Mouse (Mus musculus): ENCODE measurements around the gene Muc4.

Gene Muc4

GRCm38 (mm10) chr16:32726501-32726900, 9.2 kb upstream of the Muc4 start:
- ATAC-seq (ENCODE audit: low TSS enrichment) = no peak

- no peak for ATAC-seq (ENCODE audit: low TSS enrichment)
Observed at GRCm38 (mm10) chr16:32728240-32728639, 7.4 kb upstream of the Muc4 start.

GRCm38 (mm10) chr16:32728730-32729129, 7.0 kb upstream of the Muc4 start:
- ATAC-seq (ENCODE audit: low TSS enrichment) = no peak

- no peak for ATAC-seq (ENCODE audit: low TSS enrichment)
Observed at GRCm38 (mm10) chr16:32733213-32733612, 2.5 kb upstream of the Muc4 start.

GRCm38 (mm10) chr16:32736022-32736421, 336 bp downstream of the Muc4 start:
- ATAC-seq (ENCODE audit: low TSS enrichment) = no peak

- ATAC-seq (ENCODE audit: low TSS enrichment) = no peak
Observed at GRCm38 (mm10) chr16:32740003-32740663, 4.4 kb downstream of the Muc4 start.

GRCm38 (mm10) chr16:32741366-32741765, 5.7 kb downstream of the Muc4 start:
- no peak for ATAC-seq (ENCODE audit: low TSS enrichment)

- ATAC-seq (ENCODE audit: low TSS enrichment) = no peak
Observed at GRCm38 (mm10) chr16:32742712-32743111, 7.0 kb downstream of the Muc4 start.

GRCm38 (mm10) chr16:32745852-32746251, 10.2 kb downstream of the Muc4 start:
- 0 out of 2 replicates have a peak, but pooled peaks have one; percentile 44 for ATAC-seq (ENCODE audit: low TSS enrichment)

- ATAC-seq (ENCODE audit: low TSS enrichment) = no peak
Observed at GRCm38 (mm10) chr16:32750242-32751127, 14.8 kb downstream of the Muc4 start.

- no peak for ATAC-seq (ENCODE audit: low TSS enrichment)
Observed at GRCm38 (mm10) chr16:32764550-32764949, 28.9 kb downstream of the Muc4 start.

- ATAC-seq (ENCODE audit: low TSS enrichment) = no peak
Observed at GRCm38 (mm10) chr16:32764961-32765360, 29.3 kb downstream of the Muc4 start.

GRCm38 (mm10) chr16:32766904-32767303, 31.2 kb downstream of the Muc4 start:
- ATAC-seq (ENCODE audit: low TSS enrichment) = no peak

- ATAC-seq (ENCODE audit: low TSS enrichment) = no peak
Observed at GRCm38 (mm10) chr16:32776676-32777075, 41.0 kb downstream of the Muc4 start.

- ATAC-seq (ENCODE audit: low TSS enrichment) = peak; percentile 13; the same call in 1 of the 2 replicates
Observed at GRCm38 (mm10) chr16:32778956-32779355, 43.3 kb downstream of the Muc4 start.

- no peak for ATAC-seq (ENCODE audit: low TSS enrichment)
Observed at GRCm38 (mm10) chr16:32783324-32784062, 47.8 kb downstream of the Muc4 start.

GRCm38 (mm10) chr16:32784840-32785239, 49.2 kb downstream of the Muc4 start:
- ATAC-seq (ENCODE audit: low TSS enrichment) = peak; percentile 92

- no peak for ATAC-seq (ENCODE audit: low TSS enrichment)
Observed at GRCm38 (mm10) chr16:32790056-32790455, 54.4 kb downstream of the Muc4 start.

GRCm38 (mm10) chr16:32795177-32795576, 59.5 kb downstream of the Muc4 start:
- no peak for ATAC-seq (ENCODE audit: low TSS enrichment)

GRCm38 (mm10) chr16:32796676-32797425, 61.2 kb downstream of the Muc4 start:
- no peak for ATAC-seq (ENCODE audit: low TSS enrichment)

- ATAC-seq (ENCODE audit: low TSS enrichment) = no peak
Observed at GRCm38 (mm10) chr16:32797426-32797689, 61.7 kb downstream of the Muc4 start, which contains the start of gene Muc20. Gene Muc20 (minus strand): TSS chr16:32797435.

Measured in frontal cortex, adult (tissue).